Mouse (Mus musculus): Measurements from ENCODE around the gene Cbr3. TPM values are rescaled to one million over a fixed set of nuclear protein-coding genes. Genes with fewer than 3 reads are reported as not detected.

Gene Cbr3
- total RNA-seq, 2 experiments from 2014 or later = 2.7 to 3.4 TPM

Other genes starting within 250 kb of the Cbr3 start
- 1 to 10 TPM; 1.6 TPM for gene Setd4, start 79.2 kb upstream of the Cbr3 start, total RNA-seq (2021)
- gene Cbr1, start 77.4 kb upstream of the Cbr3 start, total RNA-seq (2021) = 10 to 100 TPM; 24.0 to 26.6 TPM
- gene Gm5678, start 55.1 kb upstream of the Cbr3 start, total RNA-seq (2021) = 1 to 10 TPM; 1.3 TPM
- gene Dop1b, start 28.7 kb downstream of the Cbr3 start, total RNA-seq (2021) = 10 to 100 TPM; 17.6 to 17.8 TPM
- gene Morc3, start 148.9 kb downstream of the Cbr3 start, total RNA-seq (2021) = 10 to 100 TPM; 18.6 to 19.1 TPM
- gene Chaf1b, start 200.7 kb downstream of the Cbr3 start, total RNA-seq (2021) = 1 to 10 TPM; 2.8 TPM